Mouse (Mus musculus) CH12.LX (cell line): Measurements from ENCODE around the gene Pyroxd2.

ENCODE experiments used
- CHD2 ChIP-seq: IDR thresholded peaks from 2 replicates; pipeline ENCODE4 v1.6.1; 2011; ENCODE audit warnings: low read length, improper control_type of control experiment
- CTCF ChIP-seq, 2 experiments: IDR thresholded peaks in 1 of 2; conservative IDR thresholded peaks in 1 of 2; 2 replicates each; pipeline ENCODE4 v1.5.1; 2011 to 2012; ENCODE audit warnings: low read depth in 2 of 2, low read length in 2 of 2, improper control_type of control experiment in 1 of 2, inconsistent platforms in 1 of 2, mild to moderate bottlenecking in 1 of 2, moderate library complexity in 1 of 2
- ELF1 ChIP-seq: IDR thresholded peaks from 2 replicates; pipeline ENCODE4 v1.6.1; 2014; ENCODE audit warnings: low read depth, mild to moderate bottlenecking, inconsistent platforms, low read length, improper control_type of control experiment
- EP300 ChIP-seq: IDR thresholded peaks from 2 replicates; pipeline ENCODE4 v1.6.1; 2011; ENCODE audit warnings: low read length, improper control_type of control experiment
- MAZ ChIP-seq: IDR thresholded peaks from 2 replicates; pipeline ENCODE4 v1.6.1; 2012; ENCODE audit warnings: low read depth, mild to moderate bottlenecking, inconsistent platforms, low read length, improper control_type of control experiment, moderate library complexity
- MXI1 ChIP-seq: IDR thresholded peaks from 2 replicates; pipeline ENCODE4 v1.6.1; 2011; ENCODE audit warnings: mild to moderate bottlenecking, low read depth, low read length, improper control_type of control experiment
- POLR2A ChIP-seq: IDR thresholded peaks from 2 replicates; pipeline ENCODE4 v1.6.1; 2011; ENCODE audit warnings: low read depth, mild to moderate bottlenecking, improper control_type of control experiment, low read length

DNA sequence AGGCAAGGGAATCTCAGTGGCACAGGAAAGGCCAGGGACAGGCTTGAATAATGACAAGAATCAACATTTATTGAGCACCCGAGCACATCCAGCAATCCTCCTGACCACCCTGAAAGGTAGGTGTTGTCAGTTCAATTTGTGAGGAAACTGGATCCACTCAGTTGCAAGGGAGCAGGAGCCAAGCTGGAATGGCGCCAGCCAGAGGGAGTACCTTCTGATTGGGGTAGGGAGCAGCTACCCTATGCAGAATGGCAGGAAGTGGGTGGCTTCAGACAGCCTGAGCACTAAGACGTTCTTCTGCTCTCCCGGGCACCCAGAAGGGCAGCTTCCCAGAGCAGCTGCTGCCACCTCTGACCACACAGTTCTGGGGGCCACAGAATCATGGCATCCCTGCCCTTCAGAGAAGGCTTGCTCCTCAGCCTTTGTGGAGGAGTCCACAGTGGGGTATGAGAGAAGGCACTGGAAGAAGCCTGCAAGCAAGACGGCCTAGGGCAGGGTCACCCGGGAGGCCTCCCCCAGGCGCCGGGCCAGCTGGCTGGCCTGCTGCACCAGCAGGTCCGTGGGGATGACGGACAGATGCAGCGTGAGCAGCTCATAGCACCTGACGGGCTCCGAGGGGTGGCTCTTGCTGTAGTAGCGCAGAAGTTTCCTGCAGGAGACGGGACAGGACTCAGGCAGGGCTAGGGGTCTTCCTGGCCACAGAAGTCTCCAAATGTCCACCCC, 2.7 kb upstream of the Pyroxd2 start:
- no peak for TF ChIP-seq CTCF (conservative IDR thresholded peaks at IDR 0.05 in 1 of 2, IDR thresholded peaks at IDR 0.05 in 1 of 2; ENCODE audit: low read depth in 2 of 2, low read length in 2 of 2)
- no peak for TF ChIP-seq MAZ
- no peak for TF ChIP-seq CHD2
- no peak for TF ChIP-seq ELF1
- no peak for TF ChIP-seq POLR2A
- no peak for TF ChIP-seq EP300
- no peak for TF ChIP-seq MXI1
